Mouse (Mus musculus): Measurements from ENCODE around the gene Kcne4. TPM values are rescaled to one million over a fixed set of nuclear protein-coding genes. Genes with fewer than 3 reads are reported as not detected.
"Not testable (repeated sequence)": the region's sequence is repeated elsewhere in the genome, so short reads cannot be mapped to it uniquely, and the experiment has no call there.

Kcne4 gene
- 0.80 and 1.4 TPM in 2 replicates for total RNA-seq (2014; rRNA removed)
- 1.7 and 2.3 TPM in 2 replicates for polyA plus RNA-seq (2015; fragmentation: Nextera tagmentation; extraction: Ambion mirVana)

GRCm38 (mm10) chr1:78816639-78817038 is at the start of gene Kcne4:
Gene Kcne4 (plus strand): TSS chr1:78816758.
- Histone ChIP-seq H3K36me3 (ENCODE audit: insufficient read depth, low read length) (no peaks in the 10 kb centered on the region), H3K27ac (ENCODE audit: low read depth, low read length) (no peak within 1 kb of the TSS), H3K9ac (replicated peaks; ENCODE audit: low read length, poor library complexity, severe bottlenecking) (no peak within 1 kb of the TSS), H3K4me2 (ENCODE audit: low read depth, low read length, poor library complexity, severe bottlenecking) (no peak within 1 kb of the TSS), H3K4me3 (ENCODE audit: low read depth, low read length) (no peak within 1 kb of the TSS), H3K9me3 (ENCODE audit: low read length) (no peaks in the 10 kb centered on the region), H3K4me1 (ENCODE audit: insufficient read depth, low read length) (no peaks in the 10 kb centered on the region), H3K27me3 (ENCODE audit: insufficient read depth, low read length) (no peaks in the 10 kb centered on the region)
- ATAC-seq (ENCODE audit: low FRiP score): no peak
- DNase-seq (ENCODE audit: low spot score): no peak
- TF ChIP-seq CTCF (IDR thresholded peaks at IDR 0.05): no peak
- WGBS: 73% methylated on average over 10 of the region's 10 CpGs

- 44% methylated on average over 5 of the region's 5 CpGs for WGBS
- Histone ChIP-seq H3K4me3 (ENCODE audit: low read depth, low read length) (no peak overlapping the region), H3K27ac (ENCODE audit: low read depth, low read length) (no peak overlapping the region), H3K9ac (replicated peaks; ENCODE audit: low read length, poor library complexity, severe bottlenecking) (no peak overlapping the region), H3K27me3 (ENCODE audit: insufficient read depth, low read length) (no peaks in the 10 kb centered on the region), H3K36me3 (ENCODE audit: insufficient read depth, low read length) (no peaks in the 10 kb centered on the region), H3K4me1 (ENCODE audit: insufficient read depth, low read length) (no peaks in the 10 kb centered on the region), H3K9me3 (ENCODE audit: low read length) (no peaks in the 10 kb centered on the region), H3K4me2 (ENCODE audit: low read depth, low read length, poor library complexity, severe bottlenecking) (no peak overlapping the region)
- peak; percentile 44; the same call in 1 of the 2 replicates for ATAC-seq (ENCODE audit: low FRiP score)
- DNase-seq (ENCODE audit: low spot score): peak; percentile 77
- no peak for TF ChIP-seq CTCF (IDR thresholded peaks at IDR 0.05)
Observed at GRCm38 (mm10) chr1:78781899-78782298, 34.7 kb upstream of the Kcne4 start.

DNA sequence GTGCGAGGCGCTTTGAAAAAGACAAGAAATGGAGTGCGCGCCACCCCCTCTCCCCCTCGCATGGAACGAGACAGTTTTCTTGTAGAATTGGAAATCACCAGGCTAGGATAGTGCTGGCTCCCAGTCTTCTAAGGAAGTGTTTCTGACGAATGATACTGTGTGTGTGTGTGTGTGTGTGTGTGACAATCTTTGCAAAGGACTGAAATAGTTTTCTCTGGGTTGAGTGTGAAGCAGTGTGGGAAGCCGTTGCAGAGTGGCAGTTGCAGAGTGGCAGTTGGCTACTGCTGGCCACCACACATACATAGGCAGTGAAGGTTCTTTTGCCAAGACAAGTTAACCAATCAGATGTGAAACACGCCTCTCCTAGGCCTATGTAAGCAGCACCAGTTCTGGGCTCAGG is 31.6 kb upstream of the Kcne4 start:
- not testable (repeated sequence) for H3K4me3 ChIP-seq (ENCODE audit: low read depth, low read length); H3K4me1 ChIP-seq (ENCODE audit: insufficient read depth, low read length); ATAC-seq (ENCODE audit: low FRiP score); H3K36me3 ChIP-seq (ENCODE audit: insufficient read depth, low read length); H3K9ac ChIP-seq (replicated peaks; ENCODE audit: low read length, poor library complexity, severe bottlenecking); H3K27me3 ChIP-seq (ENCODE audit: insufficient read depth, low read length); H3K4me2 ChIP-seq (ENCODE audit: low read depth, low read length, poor library complexity, severe bottlenecking); H3K9me3 ChIP-seq (ENCODE audit: low read length); DNase-seq (ENCODE audit: low spot score); H3K27ac ChIP-seq (ENCODE audit: low read depth, low read length)
- 92% methylated on average over 9 of the region's 9 CpGs for WGBS

- no peaks in the 10 kb centered on the region for H3K27me3 ChIP-seq (ENCODE audit: insufficient read depth, low read length)
- H3K9me3 ChIP-seq (ENCODE audit: low read length): no peaks in the 10 kb centered on the region
- no peak overlapping the region for H3K9ac ChIP-seq (replicated peaks; ENCODE audit: low read length, poor library complexity, severe bottlenecking)
- no peak overlapping the region for H3K27ac ChIP-seq (ENCODE audit: low read depth, low read length)
- no peaks in the 10 kb centered on the region for H3K36me3 ChIP-seq (ENCODE audit: insufficient read depth, low read length)
- 35% methylated on average over 1 of the region's 1 CpGs for WGBS
- ATAC-seq (ENCODE audit: low FRiP score) (no peak), DNase-seq (ENCODE audit: low spot score) (peak; percentile 81)
- no peaks in the 10 kb centered on the region for H3K4me1 ChIP-seq (ENCODE audit: insufficient read depth, low read length)
- H3K4me3 ChIP-seq (ENCODE audit: low read depth, low read length): no peak overlapping the region
- TF ChIP-seq CTCF (IDR thresholded peaks at IDR 0.05): no peak
- H3K4me2 ChIP-seq (ENCODE audit: low read depth, low read length, poor library complexity, severe bottlenecking): no peak overlapping the region
Observed at GRCm38 (mm10) chr1:78789744-78790143, 26.8 kb upstream of the Kcne4 start.

DNA sequence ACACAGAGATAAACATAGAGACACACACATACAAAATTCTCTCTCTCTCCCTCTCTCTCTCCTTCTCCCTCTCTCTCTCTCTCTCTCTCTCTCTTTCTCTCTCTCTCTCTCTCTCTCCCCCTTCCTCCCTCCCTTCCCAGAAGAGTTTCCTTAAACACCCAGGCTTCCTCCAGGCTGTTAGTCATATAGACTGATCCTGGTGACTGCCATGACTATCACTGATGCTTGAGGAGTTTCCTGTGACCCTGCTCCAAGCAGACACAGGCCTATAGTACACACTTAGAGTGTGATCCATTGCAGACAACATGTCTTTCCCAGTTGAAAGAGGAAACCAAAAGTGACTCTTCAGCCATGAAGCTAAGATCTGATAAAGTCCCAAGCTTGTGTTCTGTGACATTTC is 9.1 kb upstream of the Kcne4 start:
- no peak for DNase-seq (ENCODE audit: low spot score)
- no peak for TF ChIP-seq CTCF (IDR thresholded peaks at IDR 0.05)
- H3K36me3 ChIP-seq (ENCODE audit: insufficient read depth, low read length): no peaks in the 10 kb centered on the region
- H3K9ac ChIP-seq (replicated peaks; ENCODE audit: low read length, poor library complexity, severe bottlenecking): no peak overlapping the region
- H3K4me3 ChIP-seq (ENCODE audit: low read depth, low read length): no peak overlapping the region
- ATAC-seq (ENCODE audit: low FRiP score): no peak
- no peaks in the 10 kb centered on the region for H3K27me3 ChIP-seq (ENCODE audit: insufficient read depth, low read length)
- H3K4me1 ChIP-seq (ENCODE audit: insufficient read depth, low read length): no peaks in the 10 kb centered on the region
- no peak overlapping the region for H3K27ac ChIP-seq (ENCODE audit: low read depth, low read length)
- H3K9me3 ChIP-seq (ENCODE audit: low read length): no peaks in the 10 kb centered on the region
- no peak overlapping the region for H3K4me2 ChIP-seq (ENCODE audit: low read depth, low read length, poor library complexity, severe bottlenecking)

- Histone ChIP-seq H3K9me3 (ENCODE audit: low read length) (no peaks in the 10 kb centered on the region), H3K4me2 (ENCODE audit: low read depth, low read length, poor library complexity, severe bottlenecking) (no peak overlapping the region), H3K27ac (ENCODE audit: low read depth, low read length) (no peak overlapping the region), H3K36me3 (ENCODE audit: insufficient read depth, low read length) (no peaks in the 10 kb centered on the region), H3K4me3 (ENCODE audit: low read depth, low read length) (no peak overlapping the region), H3K9ac (replicated peaks; ENCODE audit: low read length, poor library complexity, severe bottlenecking) (no peak overlapping the region), H3K27me3 (ENCODE audit: insufficient read depth, low read length) (no peaks in the 10 kb centered on the region), H3K4me1 (ENCODE audit: insufficient read depth, low read length) (no peaks in the 10 kb centered on the region)
- WGBS: 84% methylated on average over 4 of the region's 4 CpGs
- DNase-seq (ENCODE audit: low spot score) (no peak), ATAC-seq (ENCODE audit: low FRiP score) (no peak)
- no peak for TF ChIP-seq CTCF (IDR thresholded peaks at IDR 0.05)
Observed at GRCm38 (mm10) chr1:78809819-78810218, 6.7 kb upstream of the Kcne4 start.
